Mouse (Mus musculus) hindbrain, embryonic 16.5 days (tissue): ENCODE data around the gene H2-Aa. TPM values are rescaled to one million over a fixed set of nuclear protein-coding genes. Genes with fewer than 3 reads are reported as not detected.
A peak's percentile ranks its signal among the peaks of the same experiment; 100 is the strongest.

Source experiments
- ATAC-seq: fragments of 200-750 bp; cut with Nextera tagmentation; 2 replicates; pipeline ENCODE4 v1.8.0; 2017; ENCODE audit warnings: moderate TSS enrichment, moderate library complexity
- H3K27ac ChIP-seq: fragments of 300-500 bp; sonication (generic); 2 replicates; pipeline ENCODE4 v1.5.1; 2014; ENCODE audit warnings: low read depth, mild to moderate bottlenecking, control low read depth, low read length, moderate library complexity
- H3K27me3 ChIP-seq: fragments of 300-500 bp; sonication (generic); replicated peaks from 2 replicates; pipeline ENCODE4 v1.6.1; 2014; ENCODE audit warnings: low read length; ENCODE audit not compliant: control insufficient read depth, insufficient read depth
- H3K36me3 ChIP-seq: fragments of 300-500 bp; sonication (generic); 2 replicates; pipeline ENCODE4 v1.6.1; 2014; ENCODE audit warnings: mild to moderate bottlenecking, low read length, moderate library complexity, mixed read lengths; ENCODE audit not compliant: control insufficient read depth, insufficient read depth
- H3K4me1 ChIP-seq: fragments of 300-500 bp; sonication (generic); 2 replicates; pipeline ENCODE4 v1.6.1; 2014; ENCODE audit warnings: low read depth, low read length; ENCODE audit not compliant: control insufficient read depth, insufficient read depth
- H3K4me2 ChIP-seq: fragments of 300-500 bp; sonication (generic); 2 replicates; pipeline ENCODE4 v1.6.1; 2014; ENCODE audit warnings: mild to moderate bottlenecking, low read length, control low read depth, moderate library complexity
- H3K4me3 ChIP-seq: fragments of 300-500 bp; sonication (generic); 2 replicates; pipeline ENCODE4 v1.5.1; 2014; ENCODE audit warnings: mild to moderate bottlenecking, low read length, control low read depth, moderate library complexity
- H3K9ac ChIP-seq: fragments of 300-500 bp; sonication (generic); 2 replicates; pipeline ENCODE4 v1.6.1; 2014; ENCODE audit warnings: low read depth, mild to moderate bottlenecking, control low read depth, low read length, moderate library complexity
- H3K9me3 ChIP-seq: fragments of 300-500 bp; sonication (generic); 2 replicates; pipeline ENCODE4 v1.6.1; 2014; ENCODE audit warnings: mild to moderate bottlenecking, low read length, moderate library complexity; ENCODE audit not compliant: control insufficient read depth
- WGBS: fragments of 180-500 bp; shearing (Covaris S2); extraction: QIAGEN DNeasy Blood & Tissue Kit; methylation state at CpG from one replicate; pipeline ENCODE4 v1.1.7; 2014; 5-methylcytosine and 5-hydroxymethylcytosine counted together
- polyA plus RNA-seq: library from polyadenylated mRNA; unstranded; fragments of >200 nt; fragmentation: Nextera tagmentation; extraction: Ambion mirVana; gene quantifications from 2 replicates; pipeline ENCODE4 v1.2.1, GENCODE M21; 2015

The H2-Aa gene
- 0.59 and 0.80 TPM in 2 replicates for polyA plus RNA-seq

DNA sequence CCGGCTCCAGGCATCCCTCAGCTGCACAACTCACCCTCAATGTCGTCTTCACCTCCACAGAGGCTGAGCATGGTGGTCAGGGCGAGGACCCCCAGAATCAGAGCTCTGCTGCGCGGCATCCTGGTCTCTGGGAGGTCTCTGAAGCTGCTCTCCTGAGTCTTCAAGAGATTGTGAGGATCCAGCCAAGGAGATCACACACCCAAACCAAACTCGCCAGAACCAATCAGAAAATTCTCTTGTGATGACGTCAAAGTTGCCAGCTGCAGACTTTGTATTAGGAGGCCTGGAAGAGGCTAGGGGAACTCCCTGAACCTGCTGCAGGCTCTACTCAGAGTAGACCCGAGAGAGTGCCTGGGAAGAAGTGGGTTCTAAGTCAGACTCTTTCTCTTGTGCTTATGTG lies at the start of gene H2-Aa:
TSS of gene H2-Aa (minus strand) at position 176 of the 400 bp plus-strand sequence.
- Histone ChIP-seq H3K27me3 (no peaks in the 10 kb centered on the region), H3K27ac (no peak within 1 kb of the TSS), H3K9ac (no peak within 1 kb of the TSS), H3K4me2 (no peak within 1 kb of the TSS), H3K4me3 (no peak within 1 kb of the TSS), H3K9me3 (no peaks in the 10 kb centered on the region), H3K36me3 (no peaks in the 10 kb centered on the region), H3K4me1 (no peaks in the 10 kb centered on the region)
- WGBS, result 15% methylated on average over 8 of the region's 8 CpGs
- no peak for ATAC-seq

DNA sequence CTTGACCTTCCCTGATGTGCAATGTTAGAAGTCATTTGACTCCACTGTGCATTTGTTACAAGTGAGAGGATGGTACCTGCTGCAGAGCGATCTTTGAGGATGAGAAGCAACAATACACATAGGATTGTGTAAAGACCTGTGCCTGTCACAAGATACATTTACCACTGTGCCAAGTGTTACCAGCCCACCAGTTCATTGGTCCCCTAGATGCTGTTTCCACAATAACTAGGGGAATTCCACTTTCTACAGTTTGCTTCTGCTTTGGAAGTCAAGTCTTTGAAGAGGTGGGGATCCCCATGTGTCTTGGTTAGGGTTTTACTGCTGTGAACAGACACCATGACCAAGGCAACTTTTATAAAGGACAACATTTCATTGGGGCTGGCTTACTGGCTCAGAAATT lies 43.6 kb upstream of the H2-Aa start:
- WGBS, result 96% methylated on average over 1 of the region's 1 CpGs
- ATAC-seq, result no peak
- Histone ChIP-seq H3K9me3 (no peaks in the 10 kb centered on the region), H3K27me3 (no peaks in the 10 kb centered on the region), H3K4me3 (no peak overlapping the region), H3K4me1 (no peaks in the 10 kb centered on the region), H3K27ac (no peak overlapping the region), H3K36me3 (no peaks in the 10 kb centered on the region), H3K9ac (no peak overlapping the region), H3K4me2 (no peak overlapping the region)

DNA sequence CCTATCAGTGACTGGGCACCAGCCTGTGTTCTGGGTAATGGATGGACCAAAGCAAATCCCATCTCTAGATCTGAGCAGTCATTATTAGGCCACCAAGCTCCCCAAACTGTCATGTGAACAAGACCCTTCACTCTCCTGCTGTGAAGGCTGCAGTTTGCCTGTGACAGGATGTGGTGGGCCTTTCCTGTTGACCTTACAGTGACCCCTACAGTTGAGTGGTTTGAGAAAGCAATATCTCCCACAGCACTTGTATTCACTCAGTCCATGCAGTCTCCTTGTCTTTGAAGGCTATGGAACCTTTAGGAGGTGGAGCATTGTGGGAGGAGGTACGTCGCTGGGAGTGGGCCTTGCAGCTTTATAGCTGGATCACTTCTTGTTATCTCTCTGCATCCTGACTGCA lies 42.2 kb upstream of the H2-Aa start:
- 76% methylated on average over 2 of the region's 2 CpGs for WGBS

GRCm38 (mm10) chr17:34326373-34326772 lies 38.8 kb upstream of the H2-Aa start:
- Histone ChIP-seq H3K4me2 (no peak overlapping the region), H3K4me3 (no peak overlapping the region), H3K36me3 (no peaks in the 10 kb centered on the region), H3K27ac (no peak overlapping the region), H3K27me3 (no peaks in the 10 kb centered on the region), H3K9me3 (no peaks in the 10 kb centered on the region), H3K9ac (no peak overlapping the region), H3K4me1 (no peaks in the 10 kb centered on the region)
- ATAC-seq, result no peak
- WGBS, result 78% methylated on average over 3 of the region's 3 CpGs

More for the DNA sequence above, 42.2 kb upstream of the H2-Aa start:
- ATAC-seq, result no peak
- H3K4me2 ChIP-seq, result no peak overlapping the region
- H3K4me1 ChIP-seq, result no peaks in the 10 kb centered on the region
- H3K27ac ChIP-seq, result no peak overlapping the region
- no peaks in the 10 kb centered on the region for H3K27me3 ChIP-seq
- no peaks in the 10 kb centered on the region for H3K9me3 ChIP-seq
- H3K4me3 ChIP-seq, result no peak overlapping the region
- no peaks in the 10 kb centered on the region for H3K36me3 ChIP-seq
- H3K9ac ChIP-seq, result no peak overlapping the region

DNA sequence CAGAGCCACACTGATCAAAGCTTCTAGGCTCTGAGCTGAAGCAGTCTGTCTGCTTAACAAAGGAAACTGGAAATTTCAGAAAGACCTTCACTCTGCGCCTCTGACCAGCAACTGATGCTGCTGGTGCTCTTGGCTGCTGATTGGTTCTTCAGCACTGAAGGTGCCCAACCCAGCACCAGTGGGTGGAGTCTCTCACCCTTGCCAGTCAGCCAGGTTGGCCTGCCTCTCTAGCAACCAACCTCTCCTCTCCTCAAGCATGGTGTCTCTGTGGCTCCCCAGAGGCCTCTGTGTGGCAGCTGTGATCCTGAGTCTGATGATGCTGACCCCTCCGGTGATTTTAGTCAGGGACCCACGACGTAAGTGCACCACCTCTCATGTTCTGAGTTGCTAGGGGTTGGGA lies 37.8 kb upstream of the H2-Aa start, which contains the start of gene H2-Eb2:
TSS of gene H2-Eb2 (plus strand) at position 230 of the 400 bp plus-strand sequence.
- Histone ChIP-seq H3K9me3 (no peaks in the 10 kb centered on the region), H3K27me3 (no peaks in the 10 kb centered on the region), H3K4me3 (no peak within 1 kb of the TSS), H3K36me3 (no peaks in the 10 kb centered on the region), H3K4me2 (no peak within 1 kb of the TSS), H3K4me1 (no peaks in the 10 kb centered on the region), H3K27ac (no peak within 1 kb of the TSS), H3K9ac (no peak within 1 kb of the TSS)
- WGBS, result 55% methylated on average over 4 of the region's 4 CpGs
- no peak for ATAC-seq

- H3K9me3 ChIP-seq, result no peaks in the 10 kb centered on the region
Observed at GRCm38 (mm10) chr17:34317275-34317674, 29.7 kb upstream of the H2-Aa start.

DNA sequence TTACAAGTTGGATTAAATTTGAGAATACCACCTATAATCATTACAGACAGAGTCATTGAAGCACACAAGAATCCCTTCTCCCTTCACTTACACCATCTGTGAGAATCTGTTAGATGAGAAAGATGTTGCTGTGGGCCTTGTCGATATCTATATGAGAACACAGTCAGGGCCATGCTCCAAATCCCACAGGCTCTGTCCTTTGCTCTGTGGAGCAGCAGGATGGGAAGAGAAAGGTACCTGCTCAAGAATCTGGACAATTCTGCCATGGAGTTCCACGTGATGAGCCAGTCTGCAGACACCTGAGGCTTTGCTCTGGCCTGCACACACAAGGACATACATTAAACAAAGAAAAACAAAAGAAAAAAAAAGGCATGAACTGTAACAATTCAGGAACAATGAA lies 29.1 kb upstream of the H2-Aa start:
- no peak overlapping the region for H3K9ac ChIP-seq
- H3K4me3 ChIP-seq, result no peak overlapping the region
- no peaks in the 10 kb centered on the region for H3K36me3 ChIP-seq
- H3K4me2 ChIP-seq, result no peak overlapping the region
- H3K9me3 ChIP-seq, result no peaks in the 10 kb centered on the region
- no peak overlapping the region for H3K27ac ChIP-seq
- 81% methylated on average over 2 of the region's 2 CpGs for WGBS
- H3K27me3 ChIP-seq, result no peaks in the 10 kb centered on the region
- no peaks in the 10 kb centered on the region for H3K4me1 ChIP-seq
- ATAC-seq, result no peak

More at GRCm38 (mm10) chr17:34317275-34317674, 29.7 kb upstream of the H2-Aa start:
- H3K4me2 ChIP-seq, result no peak overlapping the region
- 44% methylated on average over 2 of the region's 2 CpGs for WGBS
- ATAC-seq, result no peak
- H3K4me3 ChIP-seq, result no peak overlapping the region
- no peaks in the 10 kb centered on the region for H3K36me3 ChIP-seq
- H3K27ac ChIP-seq, result no peak overlapping the region
- no peaks in the 10 kb centered on the region for H3K27me3 ChIP-seq
- H3K9ac ChIP-seq, result no peak overlapping the region
- no peaks in the 10 kb centered on the region for H3K4me1 ChIP-seq

- Histone ChIP-seq H3K4me1 (no peaks in the 10 kb centered on the region), H3K27ac (no peak overlapping the region), H3K9ac (no peak overlapping the region), H3K4me3 (no peak overlapping the region), H3K27me3 (no peaks in the 10 kb centered on the region), H3K9me3 (no peaks in the 10 kb centered on the region), H3K36me3 (no peaks in the 10 kb centered on the region), H3K4me2 (no peak overlapping the region)
- WGBS, result 87% methylated on average over 1 of the region's 1 CpGs
- ATAC-seq, result no peak
Observed at GRCm38 (mm10) chr17:34315512-34315911, 27.9 kb upstream of the H2-Aa start.

- ATAC-seq, result no peak
- Histone ChIP-seq H3K4me2 (no peak overlapping the region), H3K9me3 (no peaks in the 10 kb centered on the region), H3K27me3 (no peaks in the 10 kb centered on the region), H3K36me3 (no peaks in the 10 kb centered on the region), H3K4me1 (no peaks in the 10 kb centered on the region), H3K27ac (no peak overlapping the region), H3K4me3 (no peak overlapping the region), H3K9ac (no peak overlapping the region)
- 58% methylated on average over 9 of the region's 9 CpGs for WGBS
Observed at GRCm38 (mm10) chr17:34314286-34314685, 26.7 kb upstream of the H2-Aa start.

DNA sequence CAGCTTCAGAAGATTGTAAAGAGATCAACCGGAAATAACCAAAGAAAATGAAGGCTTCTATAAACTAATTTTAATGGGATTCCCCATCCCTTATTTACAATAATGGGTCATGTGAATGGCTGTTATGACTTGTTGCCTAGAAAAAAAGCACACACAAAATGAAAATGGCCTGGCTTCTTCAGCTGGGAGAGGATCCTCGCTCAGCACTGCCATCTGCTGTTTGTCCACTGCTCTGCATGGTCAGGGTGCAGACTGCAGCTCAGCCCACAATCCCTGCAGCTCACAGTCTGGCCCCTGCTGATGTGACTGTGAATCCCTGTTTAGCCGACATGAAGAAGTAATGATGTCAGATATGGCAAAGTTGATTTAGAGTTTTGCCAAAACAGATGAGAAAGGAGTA lies 25.8 kb upstream of the H2-Aa start:
- 39% methylated on average over 3 of the region's 3 CpGs for WGBS
- Histone ChIP-seq H3K27ac (no peak overlapping the region), H3K9ac (no peak overlapping the region), H3K9me3 (no peaks in the 10 kb centered on the region), H3K27me3 (no peaks in the 10 kb centered on the region), H3K4me2 (no peak overlapping the region), H3K4me3 (no peak overlapping the region), H3K36me3 (no peaks in the 10 kb centered on the region), H3K4me1 (0 out of 2 replicates have a peak, but pooled peaks cover 2% of the 10 kb centered on the region)
- ATAC-seq, result peak; percentile 66; the same call in 1 of the 2 replicates
